14 mouse cellular contexts compared by ENCODE assay signal in the genomic region with DNA sequence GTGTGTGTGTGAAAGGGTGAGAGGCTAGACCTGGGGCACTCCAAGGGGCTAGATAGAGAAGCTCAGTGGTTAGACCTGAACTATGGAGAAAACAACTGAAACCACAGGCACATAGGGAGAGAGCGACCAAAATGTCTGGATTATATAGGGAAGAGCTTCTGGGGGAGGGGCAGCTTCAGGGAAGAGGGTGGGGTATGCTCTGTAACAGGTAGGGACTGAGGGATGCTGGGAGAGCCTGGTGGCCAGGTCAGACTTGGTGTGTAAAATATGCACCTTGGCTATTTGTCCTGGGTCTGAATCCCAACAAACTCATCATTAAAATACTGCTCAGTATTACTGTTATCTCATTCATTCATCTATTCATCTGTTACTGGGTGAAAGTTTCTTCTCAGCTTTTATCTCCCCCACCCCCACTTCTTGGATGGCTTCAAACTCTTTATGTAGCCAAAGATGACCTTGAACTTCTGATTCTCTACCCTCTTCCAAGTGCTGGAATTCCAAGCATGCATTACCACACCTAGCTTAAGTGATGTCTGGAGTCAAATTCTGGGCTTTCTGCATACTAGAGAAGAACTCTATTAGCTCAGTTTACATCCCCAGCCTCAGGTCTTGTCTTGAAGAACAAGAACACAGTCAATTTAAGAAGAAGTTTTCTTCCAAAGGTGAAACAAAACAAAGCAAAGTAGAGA.
"Had no signal": no experiment of that assay in that cellular context is flagged by ENCODE, and none has a peak within 500 bp of the region (broad histone marks: within the 10 kb centered on the region; RNA-seq: fewer than 3 reads in every experiment).

No protein-coding gene starts in this region.

- ATAC-seq: midbrain, embryonic 15.5 days had no signal

- H3K9ac ChIP-seq: liver, embryonic 13.5 days; midbrain, embryonic 12.5 days; midbrain, embryonic 15.5 days; neural tube, embryonic 13.5 days had no signal

- H3K4me3 ChIP-seq: liver, embryonic 13.5 days; midbrain, embryonic 12.5 days; midbrain, embryonic 15.5 days; neural tube, embryonic 13.5 days had no signal

- DNase-seq: kidney, adult 8-10 months; kidney, postnatal 14 days; kidney, postnatal 4 days; liver, embryonic 13.5 days; lung, adult 2 months; lung, postnatal 14 days; thymus, adult 2 months; thymus, postnatal 14 days; thymus, postnatal 4 days had no signal

- H3K27me3 ChIP-seq: liver, embryonic 13.5 days; midbrain, embryonic 12.5 days; midbrain, embryonic 15.5 days; neural tube, embryonic 13.5 days had no signal

- H3K27ac ChIP-seq: liver, embryonic 13.5 days; macrophage; midbrain, embryonic 12.5 days; midbrain, embryonic 15.5 days; neural tube, embryonic 13.5 days; stomach, postnatal 0 days had no signal

- H3K4me1 ChIP-seq: liver, embryonic 13.5 days; midbrain, embryonic 12.5 days; midbrain, embryonic 15.5 days had no signal

- H3K4me2 ChIP-seq: liver, embryonic 13.5 days; midbrain, embryonic 12.5 days; midbrain, embryonic 15.5 days; neural tube, embryonic 13.5 days had no signal

- H3K36me3 ChIP-seq: liver, embryonic 13.5 days; midbrain, embryonic 12.5 days; midbrain, embryonic 15.5 days; neural tube, embryonic 13.5 days had no signal

- H3K9me3 ChIP-seq: liver, embryonic 13.5 days; midbrain, embryonic 12.5 days; midbrain, embryonic 15.5 days; neural tube, embryonic 13.5 days had no signal
